Mouse (Mus musculus): ENCODE results near the gene Mrps36.
"Not testable (repeated sequence)": the region's sequence is repeated elsewhere in the genome, so short reads cannot be mapped to it uniquely, and the experiment has no call there.

Gene Mrps36

DNA sequence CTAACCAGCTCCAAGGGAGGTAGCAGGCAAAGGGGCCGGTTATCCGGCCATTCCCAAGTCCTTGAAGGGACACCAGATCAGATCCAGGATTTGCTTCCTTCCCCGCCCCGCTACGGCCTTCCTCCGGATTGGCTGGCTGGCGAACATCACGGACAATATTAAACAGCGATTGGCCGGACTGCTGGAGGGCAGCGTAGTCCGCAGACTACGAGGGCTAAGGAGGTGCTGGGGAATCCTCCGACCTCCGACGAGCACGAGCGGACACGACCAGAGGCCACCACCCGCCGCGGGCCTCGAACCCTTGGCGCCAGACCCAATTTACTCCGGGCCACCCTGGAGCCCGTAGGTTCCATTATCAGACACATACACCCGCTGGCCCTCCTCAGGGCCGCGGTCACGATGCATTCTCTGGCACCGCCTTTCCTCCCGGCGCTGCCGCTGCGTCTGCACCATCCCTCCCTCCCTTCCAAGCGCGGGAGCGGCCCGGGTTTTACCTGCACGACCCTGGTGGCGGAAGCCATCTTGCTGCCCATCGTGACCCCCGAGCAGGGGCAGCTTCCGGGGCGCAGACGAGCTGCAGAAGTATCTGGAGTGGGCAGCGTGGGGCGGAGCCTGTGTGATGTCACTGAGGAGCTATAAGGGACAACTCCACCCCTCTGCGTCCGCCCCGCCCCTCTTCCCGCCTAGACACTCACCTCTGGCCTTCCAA lies at the start of gene Mrps36:
Gene Mrps36, minus strand, starts transcription at position 624 of the 709 bp plus-strand sequence.
- DNase-seq: peak; percentile 94 to 95

DNA sequence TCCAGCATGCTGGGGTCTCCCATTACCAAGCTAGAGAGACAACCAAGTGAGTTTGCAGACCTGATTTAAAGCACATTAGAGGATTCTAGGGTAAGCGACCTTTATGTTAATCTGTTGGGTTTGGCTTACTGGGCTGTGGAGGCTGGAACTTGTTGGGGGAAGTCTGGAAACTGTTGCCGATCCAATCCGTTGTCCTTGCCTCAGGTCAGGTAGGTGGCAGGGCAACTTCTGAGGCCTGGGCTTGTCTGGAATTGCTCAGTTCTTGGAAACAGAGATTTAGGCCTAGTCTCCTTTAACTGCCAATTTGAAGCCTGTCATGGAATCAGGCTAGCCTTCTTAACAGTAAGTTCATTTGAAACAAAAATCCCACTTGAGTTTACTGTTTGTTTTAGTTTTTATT lies 44.6 kb upstream of the Mrps36 start:
- DNase-seq: no peak

DNA sequence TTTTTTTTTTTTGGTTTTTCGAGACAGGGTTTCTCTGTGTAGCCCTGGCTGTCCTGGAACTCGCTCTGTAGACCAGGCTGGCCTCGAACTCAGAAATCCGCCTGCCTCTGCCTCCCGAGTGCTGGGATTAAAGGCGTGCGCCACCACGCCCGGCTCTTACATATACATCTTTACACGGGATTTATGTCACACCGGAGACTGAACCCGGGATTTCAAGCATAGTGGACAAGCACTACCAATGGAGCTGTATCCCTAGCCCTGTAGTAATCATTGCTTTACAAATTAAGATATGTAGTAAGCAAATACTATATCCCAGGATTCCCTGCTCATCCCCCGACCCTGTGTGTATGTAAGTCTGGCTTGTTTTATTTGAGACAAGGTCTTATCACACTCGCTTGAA lies 43.6 kb upstream of the Mrps36 start:
- not testable (repeated sequence) for DNase-seq

DNA sequence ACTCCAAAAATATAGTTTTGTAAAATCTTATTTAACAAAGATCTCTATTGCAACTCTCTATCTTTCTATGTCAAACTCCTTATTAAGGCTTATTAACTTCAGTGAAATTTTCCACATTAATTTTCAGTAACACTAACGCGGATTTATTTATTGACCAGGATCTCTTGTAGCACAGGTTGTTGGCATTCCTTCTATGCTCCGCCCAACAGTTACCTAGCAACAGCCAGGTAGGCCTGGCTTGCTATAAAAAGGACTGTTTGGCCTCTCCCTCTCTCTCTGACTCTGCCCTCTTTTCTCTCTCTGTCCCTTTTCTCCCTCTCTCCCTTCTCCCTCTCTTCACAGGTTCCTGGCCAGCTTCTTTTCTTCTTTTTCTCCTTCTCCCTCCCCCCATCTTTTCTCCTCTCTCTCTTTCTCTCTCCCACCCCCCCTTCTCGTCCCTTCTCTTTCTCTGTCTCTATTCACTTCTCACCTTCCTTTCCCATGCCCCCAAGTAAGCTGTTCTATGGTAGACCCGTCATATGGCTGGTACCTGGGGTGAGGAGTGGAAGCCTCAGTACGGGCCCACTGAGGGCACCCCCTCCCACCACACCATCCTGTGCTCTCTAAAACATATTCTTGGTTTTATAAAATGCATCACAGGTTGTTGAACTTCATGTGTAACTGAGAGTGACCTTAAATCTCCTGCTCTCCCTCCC lies 43.0 kb upstream of the Mrps36 start:
- no peak for DNase-seq

GRCm38 (mm10) chr13:100786414-100786867 lies 42.0 kb upstream of the Mrps36 start, which contains the start of gene Ccnb1:
TSS of gene Ccnb1 (minus strand) at chr13:100786570.
- DNase-seq: peak; percentile 88 to 91

GRCm38 (mm10) chr13:100785806-100786413 lies 41.5 kb upstream of the Mrps36 start:
- DNase-seq: no peak

- DNase-seq: no peak
These were observed 33.0 kb upstream of the Mrps36 start for GRCm38 (mm10) chr13:100777491-100777890.

DNA sequence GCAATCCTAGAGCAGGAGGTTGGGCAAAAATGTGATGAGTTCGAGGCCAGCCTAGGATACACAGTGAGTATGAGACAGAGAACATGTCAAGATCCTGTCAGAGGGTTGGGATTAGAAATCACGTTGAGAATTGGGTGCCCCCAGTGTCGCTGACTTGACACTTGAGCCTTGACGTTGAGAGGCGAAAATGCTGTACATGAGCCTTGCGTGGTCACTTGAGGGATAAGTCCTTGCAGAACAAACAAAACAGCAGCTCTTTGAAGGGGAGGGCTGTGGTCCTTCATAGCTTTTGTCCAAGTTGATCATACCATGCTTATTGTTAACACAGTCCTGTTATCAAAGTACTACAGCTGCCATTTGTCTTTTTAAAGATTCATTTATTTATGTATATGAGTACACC lies 32.3 kb upstream of the Mrps36 start:
- DNase-seq: no peak

DNA sequence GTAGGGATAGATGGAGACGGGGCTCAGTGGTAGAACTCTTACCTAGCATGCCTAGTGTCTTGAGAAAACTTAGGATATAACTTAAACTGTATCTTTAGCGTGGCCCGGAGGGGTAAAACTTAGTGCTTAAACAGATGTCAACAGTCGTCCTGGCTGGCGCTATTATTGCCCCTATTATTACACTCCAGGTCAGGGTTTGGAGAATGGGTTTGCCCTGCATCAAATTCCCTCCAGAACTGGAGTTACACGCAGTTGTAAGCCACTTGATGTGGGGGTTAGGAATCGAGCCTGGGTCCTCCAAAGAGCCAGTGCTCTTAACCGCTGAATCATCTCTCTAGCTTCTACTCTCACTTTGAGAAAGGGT lies 31.6 kb upstream of the Mrps36 start:
- DNase-seq: no peak

DNA sequence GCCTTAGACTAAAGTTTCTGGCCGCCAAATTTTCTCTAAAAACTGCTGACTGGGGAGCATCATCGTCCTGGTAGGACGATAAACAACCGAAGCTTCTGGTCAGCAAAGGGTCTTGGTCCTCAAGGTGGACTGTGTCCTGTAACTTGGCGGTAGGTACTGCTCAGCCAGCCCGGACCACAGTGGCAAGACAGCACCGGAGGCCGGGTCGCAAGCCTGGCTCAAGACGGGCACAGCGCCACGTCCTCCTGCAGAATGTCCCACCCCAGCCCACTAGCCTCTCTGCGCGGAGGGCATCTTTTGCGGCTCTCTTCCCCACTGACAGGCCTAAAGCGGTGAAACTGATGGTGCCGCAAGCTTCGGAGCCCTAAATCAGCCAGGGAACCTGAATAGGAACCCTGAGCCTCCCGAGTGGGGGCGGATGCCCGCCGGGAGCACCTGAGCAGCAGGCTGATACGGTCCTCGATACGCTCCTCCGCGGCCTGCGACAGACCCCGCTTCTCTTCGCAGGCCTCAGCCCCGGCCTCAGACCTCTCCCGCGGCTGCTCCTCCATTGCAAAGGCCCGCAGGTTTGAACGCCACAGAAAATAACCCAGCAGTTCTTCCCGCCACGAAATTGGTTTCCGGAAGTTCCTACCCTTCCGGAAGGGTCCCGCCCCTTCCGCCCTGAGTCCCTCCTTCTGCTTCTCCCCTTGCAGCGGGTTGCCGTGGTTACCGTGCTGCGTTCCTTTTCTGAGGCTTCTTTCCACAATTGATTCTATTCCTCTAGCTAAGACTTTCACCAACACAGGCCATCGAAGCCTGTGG lies 31.0 kb upstream of the Mrps36 start, which contains the start of gene Cenph:
Gene Cenph, minus strand, starts transcription at position 648 of the 804 bp plus-strand sequence.
- DNase-seq: peak; percentile 77 to 84

DNA sequence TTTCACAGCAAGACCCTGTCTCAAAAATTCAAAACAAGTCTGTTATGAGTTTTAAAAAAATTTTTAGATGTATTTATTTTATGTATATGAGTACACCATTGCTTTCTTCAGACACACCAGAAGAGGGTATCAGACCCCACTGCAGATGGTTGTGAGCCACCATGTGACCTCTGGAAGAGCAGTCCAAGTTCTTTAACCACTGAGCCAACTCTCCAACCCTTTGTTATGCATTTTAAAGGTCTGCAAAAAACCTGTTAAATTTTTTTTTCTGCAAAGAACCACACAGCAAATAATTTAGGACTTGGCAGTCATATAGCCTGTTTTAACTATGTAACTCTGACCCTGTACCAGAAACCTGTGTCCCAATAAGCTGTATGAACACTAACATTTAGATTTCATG lies 30.2 kb upstream of the Mrps36 start:
- DNase-seq: no peak

DNA sequence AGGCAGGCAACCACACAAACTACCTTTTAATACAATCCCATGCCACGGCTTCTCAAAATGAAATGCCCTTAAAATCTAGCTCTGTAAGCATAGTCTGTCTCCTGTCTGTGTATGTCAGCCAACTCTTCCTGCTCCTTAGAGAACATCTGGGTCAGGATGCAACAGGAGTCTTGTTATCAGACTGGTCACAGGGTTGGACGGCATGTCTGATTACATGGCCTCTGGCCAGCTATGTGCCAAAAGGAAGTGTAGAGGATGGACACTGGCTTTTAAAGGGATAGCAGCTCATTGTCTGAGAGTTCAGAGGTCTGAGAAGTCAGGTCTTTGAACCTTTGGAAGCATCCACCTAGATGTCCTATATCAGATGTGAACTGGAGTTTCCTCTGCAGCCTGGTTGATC lies 10.9 kb upstream of the Mrps36 start:
- DNase-seq: no peak

DNA sequence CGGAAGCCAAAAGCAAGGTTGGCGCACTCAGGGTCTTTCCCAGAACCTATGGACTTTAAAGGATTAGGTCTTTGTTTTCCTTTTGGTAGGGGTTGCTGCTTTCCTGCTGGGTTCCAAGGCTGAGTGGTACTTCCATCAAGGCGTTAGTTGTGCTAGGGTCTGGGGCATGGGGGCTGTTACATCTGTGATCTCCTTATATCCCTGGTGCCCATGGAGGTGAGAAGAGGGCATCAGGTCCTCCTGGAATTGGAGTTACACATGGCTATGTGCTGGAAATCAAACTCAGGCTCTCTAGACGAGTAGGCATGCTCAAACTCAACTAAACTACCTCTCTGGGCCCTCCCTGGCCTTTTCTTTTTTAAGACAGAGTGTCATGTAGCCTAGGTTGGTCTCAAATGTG lies 9.7 kb upstream of the Mrps36 start:
- no peak for DNase-seq

DNA sequence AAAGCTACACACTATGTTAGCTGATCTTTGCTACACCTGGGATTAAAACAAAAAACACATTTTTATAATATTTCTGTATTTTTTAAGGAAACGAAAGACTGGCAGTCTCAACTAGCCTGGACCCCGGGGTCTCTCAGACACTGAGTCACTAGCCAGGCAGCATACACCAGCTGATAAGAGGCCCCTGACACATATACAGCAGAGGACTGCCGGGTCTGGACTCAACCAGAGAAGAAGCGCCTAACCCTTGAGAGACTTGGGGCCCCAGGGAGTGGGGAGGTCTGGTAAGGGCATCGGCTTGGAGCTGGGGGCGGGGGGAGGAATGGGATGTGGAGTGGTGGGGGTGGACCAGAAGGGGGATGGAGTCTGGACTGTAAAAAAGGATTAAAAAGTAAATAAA lies 8.6 kb upstream of the Mrps36 start:
- no peak for DNase-seq

DNA sequence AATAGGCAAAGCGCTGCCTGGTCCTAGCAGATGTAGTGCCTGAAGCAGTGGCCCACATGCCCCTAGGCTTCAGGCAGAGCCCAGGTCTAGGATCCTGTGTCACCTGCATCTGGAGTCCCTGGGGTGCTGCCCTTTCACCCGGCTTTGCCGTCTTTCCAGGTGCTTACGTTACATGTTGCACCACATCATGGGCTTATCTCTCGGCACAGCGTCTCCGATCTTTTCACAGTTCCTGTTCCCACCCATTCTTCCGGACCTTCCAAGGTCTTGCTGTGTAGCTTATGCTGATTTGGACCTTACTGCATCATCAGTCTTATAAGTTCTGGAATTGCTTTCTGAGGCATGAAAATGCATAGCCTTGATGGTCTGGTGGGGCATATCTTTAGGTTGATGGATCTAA lies 8.1 kb upstream of the Mrps36 start:
- DNase-seq: no peak

- DNase-seq: no peak
These were observed 6.9 kb upstream of the Mrps36 start for GRCm38 (mm10) chr13:100751402-100751801.

GRCm38 (mm10) chr13:100750799-100751198 lies 6.3 kb upstream of the Mrps36 start:
- no peak for DNase-seq

- DNase-seq: no peak
These were observed 4.2 kb upstream of the Mrps36 start for GRCm38 (mm10) chr13:100748638-100749037.

DNA sequence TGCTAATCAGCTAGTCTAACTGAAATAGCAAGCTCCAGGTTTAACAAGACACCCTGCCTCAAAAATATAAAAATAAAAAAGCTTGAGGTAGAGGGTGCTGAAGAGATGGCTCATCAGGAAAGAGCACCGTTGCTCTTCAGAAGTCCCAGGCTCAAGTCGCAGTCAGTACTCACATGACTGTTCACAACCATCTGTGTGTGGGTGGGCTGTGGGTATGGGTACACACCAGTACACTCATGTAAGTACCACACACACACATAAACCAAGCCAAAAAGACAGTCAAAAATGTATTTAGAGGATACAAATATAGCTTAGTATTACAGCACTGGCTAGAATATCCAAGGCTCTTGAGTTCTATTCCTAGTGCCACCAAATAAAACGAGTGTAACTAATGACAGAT lies 1.6 kb upstream of the Mrps36 start:
- DNase-seq: no peak

DNA sequence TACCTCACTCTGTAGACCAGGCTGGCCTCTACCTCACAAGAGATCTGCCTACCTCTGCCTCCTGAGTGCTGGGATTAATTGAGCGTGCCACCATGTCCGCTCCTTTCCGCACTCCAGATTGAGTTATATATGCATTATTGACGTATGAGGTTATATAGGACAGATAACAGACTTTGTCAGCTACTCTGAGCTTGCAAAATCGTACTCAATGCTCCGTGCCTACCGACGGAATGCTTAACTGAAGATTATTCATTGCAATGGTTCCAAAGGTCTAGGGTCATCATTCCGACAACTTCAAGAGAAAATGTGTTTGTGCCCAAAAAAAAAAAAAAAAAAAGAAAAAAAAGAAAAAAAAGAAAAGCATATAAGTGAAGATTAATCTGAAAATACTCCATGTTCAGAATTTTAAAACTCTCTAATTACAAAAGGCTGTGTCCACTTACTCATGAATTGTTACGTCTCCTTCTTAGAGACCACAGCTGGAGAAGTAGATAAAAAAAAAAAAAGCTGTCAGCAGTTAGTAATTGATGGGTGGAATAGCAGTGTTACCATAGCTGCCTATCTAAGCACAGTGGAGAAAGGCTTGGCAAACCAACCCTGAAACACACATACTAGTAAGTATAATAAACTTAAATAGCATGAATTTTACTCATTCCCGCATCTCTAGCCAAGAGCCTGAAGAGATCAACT lies 968 bp downstream of the Mrps36 start:
- no peak for DNase-seq

DNA sequence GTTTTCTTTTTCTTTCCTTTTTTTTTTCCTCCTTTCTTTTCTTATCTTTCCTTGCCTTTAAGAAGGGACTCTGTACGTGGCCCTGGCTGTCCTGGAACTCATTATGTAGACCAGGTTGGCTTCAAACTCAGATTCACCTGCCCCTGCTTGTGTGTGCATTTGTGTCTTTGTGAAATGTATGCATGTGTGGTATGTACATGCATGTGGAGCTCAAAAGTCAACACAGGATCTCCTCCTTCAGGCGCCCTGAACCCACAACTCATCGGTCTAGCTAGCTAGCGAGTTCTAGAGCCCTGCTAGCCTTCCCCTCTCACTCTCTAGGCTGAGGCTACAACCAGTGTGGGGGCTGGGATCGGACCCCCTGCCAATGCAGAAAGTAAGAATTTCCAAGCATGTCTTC lies 1.6 kb downstream of the Mrps36 start:
- DNase-seq: no peak

- DNase-seq: no peak
These were observed 11.7 kb downstream of the Mrps36 start for GRCm38 (mm10) chr13:100732756-100733155.

Measured in thymus, postnatal 36 days (tissue).